Mouse (Mus musculus) embryo, embryonic 10 days (tissue): ENCODE measurements at regions not wholly inside any gene's neighbourhood (a gene's known extent, or its start where the extent isn't known, plus 50 kb on each side); places are given as distances from the start of the nearest gene placed in this dataset.
A peak's percentile ranks its signal among the peaks of the same experiment; 100 is the strongest.

Source experiments
- DNase-seq: peaks from one replicate; pipeline ENCODE4 v3.0.0-alpha.2; 2015; ENCODE audit warnings: low spot score

- DNase-seq: no peak
Observed at GRCm38 (mm10) chr10:67819534-67819933, 92.9 kb downstream of the Zfp365 start.

GRCm38 (mm10) chr10:67813901-67814300 is 98.6 kb downstream of the Zfp365 start:
- no peak for DNase-seq

DNA sequence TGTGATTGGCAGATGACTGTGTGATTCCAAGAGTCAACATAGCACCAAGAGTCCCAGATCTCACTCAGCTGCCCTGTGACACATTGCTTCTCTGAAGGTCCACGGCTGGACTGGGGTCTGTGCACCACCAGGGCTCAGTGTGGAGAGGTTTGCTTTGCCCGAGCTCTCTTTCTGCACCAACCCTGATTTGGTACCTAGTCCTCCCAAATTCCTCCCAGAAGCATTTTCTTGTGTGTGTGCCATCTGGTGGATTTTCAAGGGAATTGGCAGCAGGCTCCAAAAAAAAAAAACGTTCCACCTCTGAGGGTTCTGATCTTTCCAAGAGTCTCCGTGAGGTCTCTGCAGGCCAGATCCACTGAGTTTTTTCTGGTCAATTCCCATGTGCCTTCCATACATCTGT is 107.3 kb downstream of the Zfp365 start:
- DNase-seq: no peak

GRCm38 (mm10) chr10:67804637-67805036 is 107.8 kb downstream of the Zfp365 start:
- no peak for DNase-seq

GRCm38 (mm10) chr10:67802156-67802555 is 110.3 kb downstream of the Zfp365 start:
- no peak for DNase-seq

GRCm38 (mm10) chr10:67801619-67802018 is 110.8 kb downstream of the Zfp365 start:
- DNase-seq: no peak

GRCm38 (mm10) chr10:67798991-67799390 is 113.5 kb downstream of the Zfp365 start:
- DNase-seq: no peak

DNA sequence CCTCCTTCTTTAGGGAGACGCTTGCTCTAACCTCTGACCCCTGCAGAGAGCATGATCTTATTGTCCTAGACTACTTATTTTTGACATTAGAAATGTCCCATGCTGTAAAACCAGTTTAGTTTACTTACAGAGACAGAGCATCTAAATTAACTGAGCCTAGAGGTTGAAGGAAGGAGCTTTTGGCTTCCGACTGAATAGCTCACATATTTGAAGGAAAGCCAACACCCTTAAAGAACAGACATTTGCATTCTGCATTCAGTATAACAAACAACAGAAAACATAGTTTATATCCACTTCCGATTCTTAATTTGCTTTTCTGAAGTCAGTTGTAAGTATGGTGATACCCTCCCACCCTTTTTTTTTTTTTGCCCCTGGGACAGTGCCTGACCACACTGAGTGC is 119.3 kb downstream of the Zfp365 start:
- no peak for DNase-seq

GRCm38 (mm10) chr10:67789651-67790050 is 122.8 kb downstream of the Zfp365 start:
- DNase-seq: no peak

DNA sequence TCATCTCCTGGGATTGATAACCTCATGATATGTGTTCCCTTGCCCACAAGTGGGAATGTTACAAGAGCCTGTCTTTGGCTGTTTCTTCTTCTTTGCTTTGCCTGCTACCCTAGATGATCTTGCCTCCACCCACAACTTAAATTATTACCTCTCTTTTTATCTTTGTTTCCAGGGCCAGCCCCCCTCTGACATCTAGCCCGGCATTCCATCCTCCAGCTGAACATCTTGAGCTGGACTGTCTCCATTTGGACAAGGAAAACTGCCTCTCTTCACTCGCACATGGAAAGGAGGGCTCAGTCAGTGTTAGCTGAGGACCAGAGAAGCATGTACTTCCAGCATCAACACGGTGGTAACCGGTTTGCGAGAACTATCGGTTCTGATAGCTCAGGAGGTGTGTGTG is 124.3 kb downstream of the Zfp365 start:
- DNase-seq: no peak

DNA sequence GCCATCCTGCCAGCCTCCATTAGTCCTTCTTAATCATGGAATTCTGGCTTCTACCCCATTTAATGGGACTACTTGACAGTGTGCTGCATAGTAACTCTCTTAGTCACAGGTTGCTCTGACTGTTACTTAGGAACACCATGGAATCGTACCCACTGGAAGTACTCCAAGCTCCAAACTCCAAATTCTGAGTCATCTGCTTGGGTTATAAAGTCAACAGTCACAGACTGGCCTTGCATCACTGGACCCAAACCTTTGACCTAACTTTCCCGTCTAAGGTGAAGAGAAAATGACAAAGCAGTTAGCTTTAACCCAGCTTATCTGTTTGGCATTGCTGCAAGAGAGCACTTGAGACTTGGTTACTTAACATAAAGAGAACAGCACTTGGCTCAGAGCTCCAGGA is 126.9 kb downstream of the Zfp365 start:
- no peak for DNase-seq

GRCm38 (mm10) chr10:67778341-67778740 is 134.1 kb downstream of the Zfp365 start:
- DNase-seq: no peak

- DNase-seq: no peak
Observed at GRCm38 (mm10) chr10:67777721-67778120, 134.7 kb downstream of the Zfp365 start.

DNA sequence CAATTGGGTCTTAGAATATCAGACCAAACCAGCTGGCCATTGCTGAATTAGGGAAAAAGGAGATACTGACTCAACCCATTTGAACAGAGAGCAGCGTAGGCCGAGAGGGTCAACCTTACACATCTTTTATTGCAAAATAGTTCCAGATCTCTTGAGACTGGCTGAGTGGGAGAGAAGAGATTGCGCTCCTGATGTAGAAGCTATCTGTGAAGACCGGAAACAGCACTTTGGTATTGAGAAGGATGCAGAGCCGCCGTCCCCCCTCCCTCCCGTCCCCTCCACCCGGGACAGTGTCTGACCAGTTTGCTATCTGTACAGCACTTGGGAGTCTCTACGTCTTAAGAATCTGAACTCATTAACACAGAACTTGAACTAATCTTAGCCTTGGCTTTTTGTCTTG is 135.6 kb downstream of the Zfp365 start:
- no peak for DNase-seq

- DNase-seq: no peak
Observed at GRCm38 (mm10) chr10:67771796-67772195, 140.7 kb downstream of the Zfp365 start.

DNA sequence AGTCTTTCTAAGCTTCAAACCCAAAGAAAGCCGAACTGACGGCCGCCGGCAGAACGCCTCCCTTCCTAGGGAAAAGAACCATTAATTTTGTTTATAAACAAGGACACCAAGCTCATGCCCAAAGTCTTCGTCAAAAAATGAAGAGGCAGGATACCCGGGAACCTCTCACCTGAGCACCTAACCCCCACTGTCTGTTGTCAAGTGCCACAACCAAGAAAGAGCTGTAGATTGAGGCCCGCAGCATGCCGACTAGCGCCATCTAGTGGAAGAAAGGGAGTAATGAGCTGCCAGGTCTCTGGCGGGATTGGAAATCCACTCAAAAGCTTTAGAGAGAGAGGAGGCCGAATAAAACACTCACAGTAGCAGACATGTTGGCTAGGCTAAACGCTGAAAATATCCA is 146.4 kb downstream of the Zfp365 start:
- peak; percentile 70 for DNase-seq

DNA sequence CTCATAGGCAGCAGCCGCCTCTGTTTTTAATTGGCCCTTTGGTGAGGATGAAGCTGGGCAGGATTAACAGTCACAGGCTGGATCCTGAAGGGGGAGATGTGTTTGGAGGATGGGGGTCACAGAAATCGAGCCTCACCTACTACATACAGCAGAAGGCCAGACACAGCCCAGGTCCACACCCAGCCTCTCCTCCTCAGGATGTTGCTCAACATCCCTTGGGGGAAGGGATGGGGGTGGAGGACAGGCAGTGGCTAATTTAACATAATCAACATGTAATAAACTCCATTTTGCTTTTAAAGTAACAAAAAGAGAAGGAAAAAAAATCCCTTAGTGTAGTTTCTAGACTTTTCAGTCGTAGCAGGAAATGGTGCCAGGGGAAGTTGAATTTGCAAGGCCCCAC is 152.0 kb downstream of the Zfp365 start:
- DNase-seq: no peak

DNA sequence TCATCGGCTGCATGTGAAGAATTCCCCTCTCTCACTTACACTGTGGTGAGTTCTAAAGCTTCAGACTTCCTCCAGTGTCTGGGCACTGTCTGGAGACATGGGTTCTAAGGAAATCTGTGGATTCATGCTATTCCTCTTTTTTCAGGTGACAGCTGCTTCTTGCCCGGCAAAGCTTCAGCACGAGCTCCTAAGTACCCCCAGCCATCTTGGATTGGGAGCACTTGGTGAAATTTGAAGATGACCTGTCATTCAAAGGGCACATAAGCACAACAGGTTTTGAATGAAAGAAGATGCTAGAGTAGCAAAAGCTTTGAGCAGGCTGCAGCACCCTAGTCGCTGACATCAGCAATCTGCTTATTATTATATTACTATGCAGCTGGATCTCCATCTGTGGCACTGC is 164.3 kb downstream of the Zfp365 start:
- DNase-seq: no peak

GRCm38 (mm10) chr10:67747461-67747860 is 165.0 kb downstream of the Zfp365 start:
- peak; percentile 67 for DNase-seq

DNA sequence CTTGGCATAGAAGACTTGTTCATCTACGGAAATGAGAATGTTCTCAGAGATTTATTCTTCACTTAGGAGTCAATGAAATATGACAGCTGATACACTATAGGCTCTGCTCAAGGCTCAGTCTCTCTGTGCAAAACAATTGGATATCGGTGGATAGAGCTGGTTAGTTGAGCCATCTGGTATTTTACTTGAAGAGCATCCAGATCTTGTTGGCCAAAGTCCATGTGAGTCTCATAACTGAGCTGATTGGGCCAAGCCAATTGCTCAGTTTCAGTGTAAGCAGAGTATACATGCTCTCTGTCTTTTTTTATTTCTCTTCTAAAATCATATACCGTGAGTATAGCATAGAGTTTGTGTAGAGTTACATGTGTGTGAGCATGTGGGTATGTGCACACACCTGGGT is 166.3 kb downstream of the Zfp365 start:
- no peak for DNase-seq

DNA sequence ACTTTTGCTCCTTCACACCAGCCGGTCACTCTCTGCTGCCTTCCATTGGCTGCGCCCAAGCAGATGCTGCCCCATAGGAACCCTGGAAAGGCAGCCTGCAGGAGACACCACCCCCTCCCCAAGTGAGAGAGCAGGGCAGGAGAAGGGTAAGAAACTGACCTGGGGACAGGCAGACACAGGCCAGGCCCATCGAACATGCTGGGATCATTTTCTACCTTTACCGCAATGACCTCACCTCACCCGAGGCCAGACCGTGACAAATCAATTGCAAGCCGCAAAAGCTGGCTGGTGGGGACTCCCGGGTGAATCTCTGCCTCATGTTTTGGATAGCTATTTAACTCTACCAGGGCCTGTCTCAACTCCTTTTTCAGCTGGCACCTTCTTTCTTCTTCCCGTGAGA is 168.9 kb downstream of the Zfp365 start:
- peak; percentile 55 for DNase-seq

DNA sequence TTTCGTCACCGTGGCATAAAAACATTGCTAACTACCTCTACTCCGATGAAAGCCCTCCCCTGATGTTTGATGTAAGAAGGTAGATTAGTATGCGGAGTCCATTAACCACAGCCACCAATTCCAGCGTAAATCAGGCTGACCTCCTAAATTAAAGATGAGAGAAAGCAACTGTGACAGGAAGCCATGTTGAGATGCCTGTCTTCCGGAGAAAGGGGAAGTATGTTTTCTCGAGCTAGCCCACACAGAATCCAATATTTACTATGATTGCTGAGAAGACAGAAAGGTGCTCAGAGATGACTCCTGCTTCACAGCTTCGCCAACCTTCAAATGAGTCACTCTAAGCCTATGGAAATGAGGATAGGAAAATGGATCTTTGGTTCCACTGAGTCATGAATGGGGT is 169.6 kb downstream of the Zfp365 start:
- no peak for DNase-seq

- no peak for DNase-seq
Observed at GRCm38 (mm10) chr10:67742305-67742704, 170.2 kb downstream of the Zfp365 start.

- no peak for DNase-seq
Observed at GRCm38 (mm10) chr10:67739199-67739598, 173.3 kb downstream of the Zfp365 start.

- DNase-seq: no peak
Observed at GRCm38 (mm10) chr10:67736636-67737035, 175.8 kb downstream of the Zfp365 start.
